Mouse (Mus musculus) small intestine, adult 2 months (tissue): ENCODE data around the gene Mrgpra6. TPM values are rescaled to one million over a fixed set of nuclear protein-coding genes. Genes with fewer than 3 reads are reported as not detected.

Experiments used
- H3K27ac ChIP-seq: fragments of 200-500 bp; 2 replicates; pipeline ENCODE4 v1.5.1; 2012; ENCODE audit warnings: low read depth, low read length, control low read depth, inconsistent platforms; ENCODE audit not compliant: insufficient read depth
- H3K27me3 ChIP-seq: fragments of 200-500 bp; 2 replicates; pipeline ENCODE4 v1.6.1; 2012; ENCODE audit warnings: mild to moderate bottlenecking, moderate library complexity, low read length, inconsistent platforms; ENCODE audit not compliant: control insufficient read depth, insufficient read depth
- H3K36me3 ChIP-seq: fragments of 200-500 bp; 2 replicates; pipeline ENCODE4 v1.6.1; 2012; ENCODE audit warnings: mild to moderate bottlenecking, low read length, control low read depth, inconsistent platforms; ENCODE audit not compliant: control insufficient read depth, insufficient read depth
- H3K4me1 ChIP-seq: fragments of 200-500 bp; 2 replicates; pipeline ENCODE4 v1.6.1; 2012; ENCODE audit warnings: low read length, inconsistent platforms, mixed read lengths; ENCODE audit not compliant: control insufficient read depth, insufficient read depth, insufficient read length
- H3K4me3 ChIP-seq: fragments of 200-500 bp; 2 replicates; pipeline ENCODE4 v1.5.1; 2012; ENCODE audit warnings: low read depth, mild to moderate bottlenecking, control low read depth, inconsistent platforms, low read length, moderate library complexity
- CTCF ChIP-seq: fragments of 200-500 bp; IDR thresholded peaks from 2 replicates; pipeline ENCODE4 v1.5.1; 2012; ENCODE audit warnings: low read depth, mild to moderate bottlenecking, control low read depth, inconsistent platforms, low read length, moderate library complexity, mixed read lengths; ENCODE audit not compliant: insufficient replicate concordance, insufficient read length; ENCODE audit errors: extremely low read depth
- POLR2A ChIP-seq: fragments of 200-500 bp; IDR thresholded peaks from 2 replicates; pipeline ENCODE4 v1.6.1; 2012; ENCODE audit warnings: low read depth, mild to moderate bottlenecking, control low read depth, inconsistent platforms, low read length, moderate library complexity
- WGBS: fragments of 180-500 bp; shearing (Covaris S2); methylation state at CpG from one replicate; pipeline ENCODE4 v1.1.7; 2018; 5-methylcytosine and 5-hydroxymethylcytosine counted together
- polyA plus RNA-seq: library from polyadenylated mRNA; depleted of rRNA; stranded (reverse); fragments of >200 nt; gene quantifications from 2 replicates; pipeline ENCODE4 v1.2.3, GENCODE M21; 2012; rRNA removed

Gene Mrgpra6
- polyA plus RNA-seq, 1 experiment, result not detected

GRCm38 (mm10) chr7:47144299-47144698 lies 60.4 kb downstream of the Mrgpra6 start:
- no peaks in the 10 kb centered on the region for H3K27me3 ChIP-seq
- H3K4me1 ChIP-seq, result no peaks in the 10 kb centered on the region
- WGBS, result 12% methylated on average over 6 of the region's 6 CpGs
- H3K4me3 ChIP-seq, result no peak overlapping the region
- TF ChIP-seq CTCF (no peak), POLR2A (no peak)
- H3K36me3 ChIP-seq, result no peaks in the 10 kb centered on the region
- no peak overlapping the region for H3K27ac ChIP-seq

GRCm38 (mm10) chr7:47139823-47140325 lies 64.8 kb downstream of the Mrgpra6 start:
- Histone ChIP-seq H3K4me3 (no peak overlapping the region), H3K27me3 (0 out of 2 replicates have a peak, but pooled peaks cover 2% of the 10 kb centered on the region), H3K4me1 (no peaks in the 10 kb centered on the region), H3K36me3 (no peaks in the 10 kb centered on the region), H3K27ac (no peak overlapping the region)
- TF ChIP-seq CTCF (no peak), POLR2A (no peak)
- WGBS, result 51% methylated on average over 8 of the region's 8 CpGs

Other genes starting within 250 kb of the Mrgpra6 start
- gene Uevld, start 246.4 kb downstream of the Mrgpra6 start, polyA plus RNA-seq, result 0.58 and 0.95 TPM in 2 replicates
- not detected in 2 replicates for gene Gm9999, start 221.3 kb downstream of the Mrgpra6 start, polyA plus RNA-seq
- 2.2 and 3.6 TPM in 2 replicates for gene Spty2d1, start 196.5 kb downstream of the Mrgpra6 start, polyA plus RNA-seq
- gene Tmem86a, start 154.3 kb downstream of the Mrgpra6 start, polyA plus RNA-seq, result 41.3 and 385 TPM in 2 replicates
- gene Ptpn5, start 71.2 kb downstream of the Mrgpra6 start, polyA plus RNA-seq, result 1.1 and 1.5 TPM in 2 replicates
- gene Mrgpra9, start 47.9 kb upstream of the Mrgpra6 start, polyA plus RNA-seq, result not detected in 2 replicates
- gene Mrgpra1, start 149.3 kb upstream of the Mrgpra6 start, polyA plus RNA-seq, result 0.10 TPM in 1 of 2 replicates, not detected in the other
- gene Mrgpra2a, start 247.2 kb upstream of the Mrgpra6 start, polyA plus RNA-seq, result 0.13 TPM in 1 of 2 replicates, not detected in the other